Mouse (Mus musculus) induced T-regulatory cell, adult 2 months (primary cell): ENCODE data around the gene Eps15l1.

Experiments
- DNase-seq: peaks from one replicate; pipeline ENCODE4 v3.0.0-alpha.2; 2012; ENCODE audit warnings: low read depth

Gene Eps15l1

GRCm38 (mm10) chr8:72350727-72351126 lies 70.5 kb downstream of the Eps15l1 start:
- DNase-seq, result peak; percentile 92

DNA sequence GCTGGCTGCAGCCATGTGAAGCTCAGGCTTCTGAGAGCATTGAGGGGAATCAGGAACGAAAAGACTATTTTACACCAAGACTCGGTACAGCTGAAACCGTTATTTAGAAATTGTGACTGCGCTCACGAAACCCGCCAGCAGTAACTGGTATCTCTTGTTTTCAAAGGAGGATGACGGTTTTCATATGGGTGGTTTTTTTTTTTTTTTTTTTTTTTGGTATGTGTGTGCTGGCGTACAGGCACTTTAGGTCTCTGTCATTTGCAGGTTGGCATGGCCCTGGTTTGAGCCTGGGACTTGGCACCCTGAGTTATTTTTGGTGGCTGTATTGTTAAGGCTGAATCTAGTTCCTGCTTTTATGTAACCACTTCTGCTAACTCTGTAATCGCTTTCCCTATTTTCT lies 71.4 kb downstream of the Eps15l1 start:
- DNase-seq, result peak; percentile 82

- peak; percentile 52 for DNase-seq
Observed at GRCm38 (mm10) chr8:72348956-72349355, 72.3 kb downstream of the Eps15l1 start.

DNA sequence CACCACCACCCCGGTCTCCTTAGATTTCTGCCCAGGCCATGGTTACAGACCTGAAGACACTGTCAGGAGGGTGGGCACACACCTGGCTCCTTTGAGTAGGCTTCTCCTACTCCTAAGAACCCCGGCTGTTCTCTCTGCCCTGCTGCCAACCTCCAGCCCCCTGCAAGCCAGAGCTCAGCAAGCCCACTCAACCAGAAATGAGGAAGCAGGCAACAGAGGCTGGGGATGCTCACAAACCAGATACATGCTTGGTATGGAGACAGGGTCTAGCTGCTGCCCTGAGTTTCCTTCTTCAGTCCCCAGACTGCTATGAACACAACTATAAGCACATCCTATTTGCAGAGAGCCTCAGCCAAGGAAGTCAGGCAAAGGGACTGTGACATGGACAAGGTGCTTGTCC lies 73.1 kb downstream of the Eps15l1 start:
- DNase-seq, result peak; percentile 54

DNA sequence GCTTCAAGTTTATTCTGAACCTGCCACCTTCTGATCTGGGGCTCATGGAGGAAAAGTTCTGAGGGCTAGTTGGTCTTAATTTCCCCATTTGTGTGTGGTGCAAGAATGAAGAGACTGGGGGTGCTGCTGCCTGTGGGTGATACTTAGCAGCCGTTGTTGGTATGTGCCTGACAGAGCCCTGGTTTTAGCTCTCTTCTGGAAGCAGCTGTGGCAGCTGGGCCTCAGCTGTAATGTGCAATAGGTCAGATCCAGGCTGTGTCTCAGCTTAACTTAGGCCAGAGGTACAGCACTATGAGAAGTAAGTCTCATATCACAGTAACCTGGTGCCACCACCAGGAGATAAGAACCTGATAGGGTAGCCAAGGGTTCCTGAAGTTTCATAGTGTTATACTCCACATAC lies 73.7 kb downstream of the Eps15l1 start:
- DNase-seq, result peak; percentile 47

- peak; percentile 91 for DNase-seq
Observed at GRCm38 (mm10) chr8:72343725-72344124, 77.5 kb downstream of the Eps15l1 start.

- peak; percentile 26 for DNase-seq
Observed at GRCm38 (mm10) chr8:72342556-72343300, 78.5 kb downstream of the Eps15l1 start.

DNA sequence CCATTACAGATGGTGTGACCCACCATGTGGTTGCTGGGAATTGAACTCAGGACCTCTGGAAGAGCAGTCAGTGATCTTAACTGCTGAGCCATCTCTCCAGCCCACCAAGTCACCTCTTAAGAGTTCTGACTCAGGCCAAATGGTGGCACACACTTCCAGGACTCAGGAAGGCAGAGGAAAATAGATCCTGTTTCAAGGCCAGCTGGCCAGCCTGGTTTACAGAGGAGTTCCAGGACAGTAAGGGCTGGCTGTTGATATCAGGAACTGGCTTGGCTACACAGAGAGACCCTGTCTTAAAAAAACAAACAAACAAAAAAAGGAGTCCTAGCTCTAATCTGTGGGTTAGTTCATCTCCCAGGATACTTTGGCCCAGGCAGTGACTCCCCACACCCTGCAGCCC lies 84.2 kb downstream of the Eps15l1 start:
- no peak for DNase-seq

GRCm38 (mm10) chr8:72336273-72336672 lies 85.0 kb downstream of the Eps15l1 start:
- no peak for DNase-seq

- DNase-seq, result no peak
Observed at GRCm38 (mm10) chr8:72334144-72334641, 87.1 kb downstream of the Eps15l1 start.

GRCm38 (mm10) chr8:72333429-72334143 lies 87.7 kb downstream of the Eps15l1 start:
- DNase-seq, result no peak

DNA sequence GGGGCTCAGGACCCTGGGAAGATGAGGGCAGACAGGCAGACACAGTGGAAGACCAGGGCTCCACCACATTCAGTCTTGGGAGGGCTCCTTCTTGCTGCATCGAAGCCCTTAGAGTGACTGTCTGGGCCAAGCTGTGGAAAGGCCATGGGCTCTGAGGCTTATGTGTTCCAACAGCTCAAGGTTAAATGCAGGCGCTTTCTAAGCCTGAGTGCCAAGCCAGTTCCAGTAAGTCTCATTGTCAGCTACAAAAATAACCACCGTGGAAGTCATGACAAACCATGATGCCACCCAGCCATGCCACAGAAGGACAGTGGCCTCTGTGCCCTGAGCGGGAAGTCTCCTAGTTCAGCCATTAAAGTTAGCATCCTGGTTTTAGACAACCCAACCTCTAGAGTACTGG lies 89.6 kb downstream of the Eps15l1 start:
- peak; percentile 50 for DNase-seq

- peak; percentile 91 for DNase-seq
Observed at GRCm38 (mm10) chr8:72330806-72331516, 90.3 kb downstream of the Eps15l1 start.

DNA sequence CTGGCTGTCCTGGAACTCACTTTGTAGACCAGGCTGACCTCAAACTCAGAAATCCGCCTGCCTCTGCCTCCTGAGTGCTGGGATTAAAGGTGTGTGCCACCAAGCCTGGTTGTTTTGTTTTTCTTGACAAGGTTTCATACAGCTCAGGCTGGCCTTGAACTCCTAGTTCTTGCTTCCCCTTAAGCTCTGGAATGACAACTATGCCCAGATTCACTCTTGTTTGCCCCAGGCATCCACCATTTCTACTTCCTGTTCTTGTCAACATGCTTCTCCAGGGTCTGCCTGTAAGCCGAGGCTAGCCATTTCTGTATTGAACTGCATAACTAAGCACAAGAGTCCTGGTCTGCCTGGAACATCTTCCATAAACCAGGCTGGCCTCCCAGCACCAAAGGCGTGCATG lies 92.1 kb downstream of the Eps15l1 start:
- no peak for DNase-seq

DNA sequence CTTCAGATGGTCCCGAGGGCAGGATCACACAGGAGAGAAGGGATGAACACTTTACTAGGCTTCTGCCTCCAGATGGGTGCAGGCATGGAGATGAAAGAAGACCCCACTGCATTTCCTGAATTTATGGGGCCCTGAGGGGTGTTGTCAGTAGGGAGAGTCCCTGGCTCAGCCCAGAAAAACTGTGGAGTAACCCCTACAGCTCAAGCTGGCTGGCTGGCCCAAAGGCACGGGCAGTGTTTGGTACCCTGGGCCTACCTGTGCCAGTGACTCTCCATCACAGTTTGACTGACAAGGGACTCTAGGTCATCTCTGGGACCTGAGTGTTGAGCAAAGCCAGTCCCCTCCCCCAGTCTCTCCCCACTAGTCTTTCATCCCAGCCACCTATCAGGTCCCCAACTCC lies 96.6 kb downstream of the Eps15l1 start:
- DNase-seq, result peak; percentile 36

GRCm38 (mm10) chr8:72324036-72324706 lies 97.1 kb downstream of the Eps15l1 start:
- DNase-seq, result peak; percentile 59

- peak; percentile 56 for DNase-seq
Observed at GRCm38 (mm10) chr8:72323131-72323725, 98.0 kb downstream of the Eps15l1 start.

DNA sequence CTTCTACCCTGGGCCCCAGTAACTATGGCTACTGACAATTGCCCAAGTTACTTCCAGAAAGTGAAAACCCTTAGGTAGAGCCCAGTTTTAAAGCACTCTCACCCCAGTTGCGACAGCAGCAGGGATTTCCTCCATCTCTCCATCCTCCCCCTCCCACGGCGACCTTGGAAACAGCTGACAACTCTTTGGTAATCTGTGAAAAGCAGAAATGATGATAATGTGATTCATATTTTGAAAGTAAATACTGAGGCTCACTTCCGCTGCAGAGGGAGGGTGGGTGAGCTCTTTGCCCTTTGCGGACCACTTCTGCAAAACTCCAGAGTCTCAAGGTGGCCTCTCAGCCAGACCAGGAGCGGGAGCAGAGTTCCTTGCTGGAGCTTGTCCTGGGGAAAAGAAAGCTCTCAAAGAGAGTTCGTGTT lies 98.8 kb downstream of the Eps15l1 start:
- DNase-seq, result no peak

GRCm38 (mm10) chr8:72321635-72322441 lies 99.4 kb downstream of the Eps15l1 start:
- peak; percentile 85 for DNase-seq

GRCm38 (mm10) chr8:72320803-72321583 lies 100.3 kb downstream of the Eps15l1 start:
- DNase-seq, result peak; percentile 61
